Mouse (Mus musculus) T-cell, adult 2 months (primary cell): ENCODE data around the gene Orc6.

Experiments
- DNase-seq: peaks from one replicate; pipeline ENCODE4 v3.0.0; 2022; ENCODE audit warnings: low spot score

Orc6 gene

GRCm38 (mm10) chr8:85299434-85300077, at the start of gene Orc6, which contains the start of gene Vps35:
Gene Orc6, plus strand, starts transcription at chr8:85299632.
Gene Vps35, minus strand, starts transcription at chr8:85299802.
- peak; percentile 96 for DNase-seq

GRCm38 (mm10) chr8:85286846-85287245, 12.6 kb upstream of the Orc6 start:
- no peak for DNase-seq

DNA sequence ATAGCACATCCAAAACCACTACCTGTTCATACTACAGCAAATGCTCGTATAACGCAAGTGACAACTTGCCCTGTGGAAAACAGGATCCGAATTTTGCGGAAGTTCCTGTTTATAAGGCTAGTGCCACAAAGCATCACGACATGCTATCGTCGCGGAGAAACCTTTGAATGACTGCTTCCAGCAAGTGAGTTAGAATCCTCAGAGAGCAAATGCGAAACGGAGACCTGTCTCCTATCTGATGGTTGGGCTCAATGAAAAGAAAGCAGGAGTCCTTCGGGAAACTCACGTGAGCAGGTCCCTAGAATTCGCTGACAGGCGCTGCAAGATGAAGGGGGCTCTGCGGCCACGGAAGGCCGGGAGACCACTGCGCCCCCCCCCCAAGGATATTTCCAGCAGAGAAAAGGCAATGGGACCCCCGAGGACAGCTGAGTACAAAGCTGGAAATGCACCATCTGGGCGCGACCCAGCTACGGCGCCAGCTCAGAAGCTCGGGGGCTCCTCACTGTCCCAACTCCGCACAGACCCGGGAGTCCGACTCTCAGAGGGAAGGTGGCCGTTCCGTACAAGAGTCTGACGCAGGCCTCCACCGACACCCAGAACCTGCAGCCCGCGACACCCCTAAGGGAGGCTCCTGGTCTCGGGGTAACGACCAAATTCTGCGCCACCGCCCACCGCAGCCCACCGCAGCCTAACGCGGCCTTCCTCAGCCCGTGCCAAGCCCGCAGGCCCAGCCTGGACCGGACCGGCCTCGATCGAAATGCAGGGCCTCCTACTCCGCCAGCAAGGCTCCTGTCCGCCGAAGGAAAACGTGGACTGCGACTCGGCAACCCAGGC, 615 bp upstream of the Orc6 start:
- peak; percentile 20 for DNase-seq

DNA sequence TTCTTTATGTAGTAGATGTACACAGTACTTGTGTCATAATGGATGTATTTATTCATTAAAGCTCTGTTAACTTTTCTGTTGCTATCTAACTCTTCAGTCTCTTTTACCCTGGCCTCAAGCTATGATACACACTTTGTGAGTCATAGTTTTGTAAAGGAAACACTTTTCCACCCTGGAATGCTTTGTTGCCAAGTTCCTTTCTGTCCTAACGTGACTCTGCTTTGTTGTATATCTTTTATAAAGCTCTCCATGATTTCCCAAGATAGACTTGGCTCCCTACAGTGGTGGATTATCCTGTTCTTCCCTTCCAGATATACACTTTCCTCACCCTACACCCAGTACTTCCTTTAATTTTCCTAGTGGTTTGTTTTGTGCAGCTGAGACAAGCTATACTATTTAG, 2.5 kb downstream of the Orc6 start:
- DNase-seq: no peak

- DNase-seq: no peak
Measured at GRCm38 (mm10) chr8:85302931-85303330, 3.5 kb downstream of the Orc6 start.

GRCm38 (mm10) chr8:85303531-85303930, 4.1 kb downstream of the Orc6 start:
- DNase-seq: no peak

DNA sequence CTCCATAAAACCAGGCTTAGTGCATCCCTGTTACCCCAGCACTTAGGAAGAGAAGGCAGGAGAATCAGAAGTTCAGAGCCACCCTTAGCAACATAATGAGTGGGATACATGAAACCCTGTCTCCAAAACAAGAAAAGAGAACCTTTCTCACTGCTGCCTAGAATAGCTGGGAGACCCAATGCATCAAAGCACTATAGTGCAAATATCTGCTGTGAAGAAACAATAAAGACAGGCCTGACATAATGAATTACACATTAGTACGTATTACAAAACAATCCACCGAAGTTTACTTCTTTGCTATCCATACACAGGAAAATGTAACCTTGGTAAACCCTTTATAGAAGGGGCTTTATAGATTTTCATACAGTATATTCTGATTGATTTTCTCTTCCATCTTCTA, 9.1 kb downstream of the Orc6 start:
- no peak for DNase-seq

GRCm38 (mm10) chr8:85311743-85312142, 12.3 kb downstream of the Orc6 start:
- peak; percentile 10 for DNase-seq

DNA sequence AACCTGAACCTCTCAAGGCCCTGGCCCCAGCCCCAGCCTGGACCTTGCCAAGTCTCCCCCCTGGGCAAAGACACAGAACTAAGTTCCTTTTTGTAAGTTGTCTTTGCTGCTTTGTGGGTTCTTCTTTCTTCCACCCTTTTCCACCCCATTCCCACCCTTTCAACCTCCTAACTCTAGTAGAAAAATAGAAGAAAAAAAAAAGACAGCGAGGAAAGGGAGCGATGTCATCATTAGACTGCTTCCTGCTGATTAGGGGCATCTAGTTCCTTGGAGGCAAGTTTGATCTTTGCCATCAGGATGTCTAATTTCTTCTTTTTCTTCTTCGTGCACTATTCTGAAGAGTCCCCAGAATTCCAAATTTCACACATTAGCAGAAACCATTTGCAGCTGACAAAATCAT, 13.6 kb downstream of the Orc6 start:
- no peak for DNase-seq

DNA sequence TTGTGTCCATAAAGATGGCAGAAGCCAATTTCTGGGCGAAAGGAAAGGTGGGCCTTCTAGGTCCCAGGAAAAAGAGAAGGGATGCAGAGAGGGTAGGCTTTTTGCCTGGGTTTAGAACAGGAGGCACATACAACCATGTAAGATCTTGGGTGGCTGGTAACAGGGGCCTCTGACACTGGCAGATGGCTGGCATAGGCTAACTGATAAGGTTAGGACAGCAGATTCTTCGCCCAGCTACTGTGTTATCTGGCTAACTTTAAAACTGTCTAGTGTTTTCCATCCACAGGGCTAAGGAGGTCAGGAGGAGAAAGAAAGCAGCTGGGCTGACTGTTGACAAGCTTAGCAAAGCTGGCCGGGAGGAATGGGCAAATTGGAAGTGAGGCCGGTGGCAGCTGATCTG, 19.1 kb downstream of the Orc6 start:
- no peak for DNase-seq

- DNase-seq: no peak
Measured at GRCm38 (mm10) chr8:85321981-85322380, 22.5 kb downstream of the Orc6 start.

DNA sequence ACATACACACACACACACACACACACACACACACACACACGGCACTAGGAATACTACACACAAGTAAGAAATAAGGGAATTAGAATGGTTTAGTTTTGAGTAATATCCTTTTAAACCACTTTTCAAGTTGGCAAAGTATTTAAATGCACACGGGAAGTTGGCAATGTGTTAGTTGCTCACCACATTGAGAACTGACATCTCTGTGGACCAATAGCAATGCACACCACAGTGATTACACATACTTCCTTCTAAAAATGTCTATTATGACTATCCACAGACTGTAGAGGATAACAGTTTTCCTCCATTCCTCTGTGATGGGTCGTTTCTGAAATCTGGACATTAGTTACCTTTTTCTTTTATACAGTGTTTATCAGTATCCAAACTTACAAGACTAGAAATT, 23.7 kb downstream of the Orc6 start:
- DNase-seq: no peak

GRCm38 (mm10) chr8:85327036-85327435, 27.6 kb downstream of the Orc6 start:
- DNase-seq: no peak

DNA sequence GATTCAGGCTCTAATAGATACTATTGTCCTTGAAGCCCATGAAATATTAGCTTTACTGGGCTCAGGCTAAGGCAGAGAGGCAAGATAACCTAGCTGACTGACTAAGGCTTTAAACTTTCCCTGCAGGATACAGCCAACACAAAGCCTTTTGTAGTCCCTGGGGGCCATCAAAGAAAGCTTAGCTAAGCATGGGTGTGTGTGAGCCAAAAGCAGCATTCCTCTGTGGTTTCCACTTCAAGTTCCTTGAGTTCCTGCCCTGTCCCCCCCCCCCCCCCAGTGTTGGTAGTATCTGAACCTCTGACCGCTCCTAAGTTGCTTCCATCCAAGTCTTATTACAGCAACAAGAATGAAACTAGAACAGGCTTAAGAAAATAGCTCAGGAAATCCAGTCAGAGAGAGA, 30.1 kb downstream of the Orc6 start:
- DNase-seq: no peak

- no peak for DNase-seq
Measured at GRCm38 (mm10) chr8:85335105-85335504, 35.7 kb downstream of the Orc6 start.

DNA sequence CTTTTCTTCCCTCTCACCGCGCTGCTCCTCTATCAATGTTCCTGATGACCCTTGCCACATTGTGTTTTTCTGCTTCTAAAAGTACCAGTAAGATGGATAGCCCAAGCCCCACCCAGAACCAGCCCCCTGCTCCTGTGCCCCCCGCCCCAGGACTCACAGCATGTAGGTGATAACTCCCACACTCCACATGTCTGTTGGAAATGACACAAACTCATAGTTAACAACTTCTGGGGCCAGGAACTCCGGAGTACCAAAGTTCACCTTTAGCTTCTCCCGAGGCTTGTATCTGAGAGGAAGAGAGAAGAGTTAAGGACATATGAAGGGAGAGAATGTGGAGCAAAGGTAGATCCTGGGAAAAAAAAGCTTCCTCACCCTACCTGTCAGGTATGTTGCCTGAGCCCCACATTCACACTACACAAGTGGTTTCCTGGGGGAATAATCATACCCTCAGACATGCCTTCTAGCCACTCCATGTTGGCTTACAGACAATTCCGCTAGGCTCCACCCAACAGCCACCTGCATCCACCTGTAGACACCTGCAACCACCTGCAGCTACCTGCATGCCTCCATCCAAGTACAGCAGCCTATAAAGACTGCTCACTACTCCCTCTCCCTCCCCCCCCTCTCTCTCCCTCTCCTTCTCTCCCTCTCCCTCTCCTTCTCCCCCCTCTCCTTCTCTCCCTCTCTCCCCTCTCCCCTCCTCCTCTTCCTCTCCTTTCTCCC, 36.9 kb downstream of the Orc6 start:
- no peak for DNase-seq

- DNase-seq: no peak
Measured at GRCm38 (mm10) chr8:85337681-85338080, 38.2 kb downstream of the Orc6 start.

DNA sequence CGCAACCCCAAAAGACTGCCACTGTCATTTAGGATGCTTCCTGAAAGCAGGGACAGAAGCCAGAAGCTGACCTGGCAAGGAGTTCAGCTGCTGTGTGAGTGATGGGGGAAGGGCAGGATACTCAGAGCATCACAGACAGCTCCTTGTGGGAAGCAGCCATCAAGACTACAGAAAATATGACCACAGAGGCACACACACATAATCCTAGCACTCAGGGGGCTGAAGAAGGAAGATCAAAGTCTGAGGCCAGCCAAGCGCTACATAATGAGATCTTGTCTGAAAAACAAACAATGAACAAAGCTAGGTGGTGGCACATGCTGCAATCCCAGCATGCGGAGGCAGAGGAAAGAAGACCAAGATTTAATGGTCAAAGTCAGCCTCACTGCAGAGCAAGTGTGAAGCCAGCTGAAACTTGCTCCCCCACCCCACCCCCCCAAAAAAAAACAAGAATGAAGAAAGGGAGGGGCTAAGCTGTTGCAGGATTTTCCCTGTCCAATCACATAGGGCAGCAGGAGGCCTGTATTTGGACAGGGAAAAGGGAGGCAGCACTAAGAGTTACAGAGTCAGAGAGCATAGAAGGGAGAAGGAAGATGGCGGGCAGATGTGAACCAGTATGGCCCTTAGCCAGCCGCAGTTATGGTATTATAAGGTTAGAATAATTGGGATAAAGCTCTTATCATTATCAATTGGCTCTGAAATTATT, 40.6 kb downstream of the Orc6 start:
- DNase-seq: no peak

DNA sequence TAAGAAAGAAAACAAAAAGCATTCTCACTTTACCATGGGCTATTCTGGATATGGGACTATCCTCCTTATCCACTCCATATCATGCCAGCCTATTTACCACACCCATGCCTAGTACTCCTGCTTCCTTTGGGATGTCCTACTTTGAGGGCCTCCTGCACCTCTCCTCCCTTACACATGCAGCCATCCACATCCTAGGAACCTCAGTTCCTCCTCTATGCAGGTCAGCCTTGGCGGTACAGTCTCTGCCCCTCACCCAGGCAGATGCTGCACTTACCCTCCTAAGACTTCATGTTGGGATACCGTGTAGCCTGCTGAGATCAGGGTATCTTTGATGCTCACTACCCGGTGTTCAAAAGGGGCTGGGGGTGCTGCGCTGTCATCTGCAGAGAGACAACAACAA, 53.9 kb downstream of the Orc6 start:
- no peak for DNase-seq
